Mouse (Mus musculus): ENCODE data around the gene Exoc6b. TPM values are rescaled to one million over a fixed set of nuclear protein-coding genes. Genes with fewer than 3 reads are reported as not detected.

The Exoc6b gene
- polyA plus RNA-seq, 1 experiment = 7.8 TPM

GRCm38 (mm10) chr6:84946569-84946968 lies 122.7 kb downstream of the Exoc6b start:
- Histone ChIP-seq H3K4me1 (ENCODE audit: control insufficient read depth, insufficient read depth, low read length) (no peaks in the 10 kb centered on the region), H3K36me3 (ENCODE audit: control insufficient read depth, insufficient read depth, low read length) (no peaks in the 10 kb centered on the region), H3K27ac (ENCODE audit: control insufficient read depth, insufficient read depth, low read depth, low read length) (no peak overlapping the region), H3K27me3 (ENCODE audit: control insufficient read depth, insufficient read depth, low read length) (no peaks in the 10 kb centered on the region), H3K4me3 (ENCODE audit: control insufficient read depth, low read depth, low read length) (no peak overlapping the region)
- TF ChIP-seq POLR2A (IDR thresholded peaks at IDR 0.05; ENCODE audit: control insufficient read depth, low read depth, low read length) (no peak), CTCF (IDR thresholded peaks at IDR 0.05; ENCODE audit: control insufficient read depth, insufficient read depth, insufficient replicate concordance, low read depth, low read length) (no peak)

- no peak overlapping the region for H3K4me3 ChIP-seq (ENCODE audit: control insufficient read depth, low read depth, low read length)
- TF ChIP-seq POLR2A (IDR thresholded peaks at IDR 0.05; ENCODE audit: control insufficient read depth, low read depth, low read length) (no peak), CTCF (IDR thresholded peaks at IDR 0.05; ENCODE audit: control insufficient read depth, insufficient read depth, insufficient replicate concordance, low read depth, low read length) (no peak)
- H3K4me1 ChIP-seq (ENCODE audit: control insufficient read depth, insufficient read depth, low read length) = no peaks in the 10 kb centered on the region
- no peak overlapping the region for H3K27ac ChIP-seq (ENCODE audit: control insufficient read depth, insufficient read depth, low read depth, low read length)
- no peaks in the 10 kb centered on the region for H3K27me3 ChIP-seq (ENCODE audit: control insufficient read depth, insufficient read depth, low read length)
- no peaks in the 10 kb centered on the region for H3K36me3 ChIP-seq (ENCODE audit: control insufficient read depth, insufficient read depth, low read length)
These were observed 123.2 kb downstream of the Exoc6b start for GRCm38 (mm10) chr6:84946106-84946505.

- Histone ChIP-seq H3K4me3 (ENCODE audit: control insufficient read depth, low read depth, low read length) (no peak overlapping the region), H3K27me3 (ENCODE audit: control insufficient read depth, insufficient read depth, low read length) (no peaks in the 10 kb centered on the region), H3K36me3 (ENCODE audit: control insufficient read depth, insufficient read depth, low read length) (no peaks in the 10 kb centered on the region), H3K4me1 (ENCODE audit: control insufficient read depth, insufficient read depth, low read length) (peaks cover 2% of the 10 kb centered on the region; the same call in 1 of the 2 replicates), H3K27ac (ENCODE audit: control insufficient read depth, insufficient read depth, low read depth, low read length) (no peak overlapping the region)
- TF ChIP-seq CTCF (IDR thresholded peaks at IDR 0.05; ENCODE audit: control insufficient read depth, insufficient read depth, insufficient replicate concordance, low read depth, low read length) (no peak), POLR2A (IDR thresholded peaks at IDR 0.05; ENCODE audit: control insufficient read depth, low read depth, low read length) (no peak)
These were observed 136.1 kb downstream of the Exoc6b start for GRCm38 (mm10) chr6:84932953-84933921.

GRCm38 (mm10) chr6:84931051-84931450 lies 138.3 kb downstream of the Exoc6b start:
- no peaks in the 10 kb centered on the region for H3K27me3 ChIP-seq (ENCODE audit: control insufficient read depth, insufficient read depth, low read length)
- H3K4me1 ChIP-seq (ENCODE audit: control insufficient read depth, insufficient read depth, low read length) = peaks cover 2% of the 10 kb centered on the region; the same call in 1 of the 2 replicates
- H3K4me3 ChIP-seq (ENCODE audit: control insufficient read depth, low read depth, low read length) = no peak overlapping the region
- TF ChIP-seq POLR2A (IDR thresholded peaks at IDR 0.05; ENCODE audit: control insufficient read depth, low read depth, low read length) = no peak
- no peak for TF ChIP-seq CTCF (IDR thresholded peaks at IDR 0.05; ENCODE audit: control insufficient read depth, insufficient read depth, insufficient replicate concordance, low read depth, low read length)
- H3K27ac ChIP-seq (ENCODE audit: control insufficient read depth, insufficient read depth, low read depth, low read length) = no peak overlapping the region
- no peaks in the 10 kb centered on the region for H3K36me3 ChIP-seq (ENCODE audit: control insufficient read depth, insufficient read depth, low read length)

GRCm38 (mm10) chr6:84926066-84926465 lies 143.2 kb downstream of the Exoc6b start:
- no peak overlapping the region for H3K4me3 ChIP-seq (ENCODE audit: control insufficient read depth, low read depth, low read length)
- H3K4me1 ChIP-seq (ENCODE audit: control insufficient read depth, insufficient read depth, low read length) = peaks cover 4% of the 10 kb centered on the region
- no peak overlapping the region for H3K27ac ChIP-seq (ENCODE audit: control insufficient read depth, insufficient read depth, low read depth, low read length)
- H3K36me3 ChIP-seq (ENCODE audit: control insufficient read depth, insufficient read depth, low read length) = no peaks in the 10 kb centered on the region
- no peaks in the 10 kb centered on the region for H3K27me3 ChIP-seq (ENCODE audit: control insufficient read depth, insufficient read depth, low read length)
- TF ChIP-seq CTCF (IDR thresholded peaks at IDR 0.05; ENCODE audit: control insufficient read depth, insufficient read depth, insufficient replicate concordance, low read depth, low read length) (no peak; the same call in 1 of the 2 replicates), POLR2A (IDR thresholded peaks at IDR 0.05; ENCODE audit: control insufficient read depth, low read depth, low read length) (no peak)

GRCm38 (mm10) chr6:84923760-84924221 lies 145.5 kb downstream of the Exoc6b start:
- H3K4me1 ChIP-seq (ENCODE audit: control insufficient read depth, insufficient read depth, low read length) = peaks cover 4% of the 10 kb centered on the region
- no peaks in the 10 kb centered on the region for H3K36me3 ChIP-seq (ENCODE audit: control insufficient read depth, insufficient read depth, low read length)
- TF ChIP-seq POLR2A (IDR thresholded peaks at IDR 0.05; ENCODE audit: control insufficient read depth, low read depth, low read length) (no peak), CTCF (IDR thresholded peaks at IDR 0.05; ENCODE audit: control insufficient read depth, insufficient read depth, insufficient replicate concordance, low read depth, low read length) (no peak)
- no peaks in the 10 kb centered on the region for H3K27me3 ChIP-seq (ENCODE audit: control insufficient read depth, insufficient read depth, low read length)
- no peak overlapping the region for H3K4me3 ChIP-seq (ENCODE audit: control insufficient read depth, low read depth, low read length)
- H3K27ac ChIP-seq (ENCODE audit: control insufficient read depth, insufficient read depth, low read depth, low read length) = peak overlapping the region; percentile 57

GRCm38 (mm10) chr6:84916291-84916690 lies 153.0 kb downstream of the Exoc6b start:
- Histone ChIP-seq H3K27ac (ENCODE audit: control insufficient read depth, insufficient read depth, low read depth, low read length) (no peak overlapping the region), H3K36me3 (ENCODE audit: control insufficient read depth, insufficient read depth, low read length) (no peaks in the 10 kb centered on the region), H3K27me3 (ENCODE audit: control insufficient read depth, insufficient read depth, low read length) (no peaks in the 10 kb centered on the region), H3K4me1 (ENCODE audit: control insufficient read depth, insufficient read depth, low read length) (no peaks in the 10 kb centered on the region), H3K4me3 (ENCODE audit: control insufficient read depth, low read depth, low read length) (no peak overlapping the region)
- no peak for TF ChIP-seq CTCF (IDR thresholded peaks at IDR 0.05; ENCODE audit: control insufficient read depth, insufficient read depth, insufficient replicate concordance, low read depth, low read length)
- TF ChIP-seq POLR2A (IDR thresholded peaks at IDR 0.05; ENCODE audit: control insufficient read depth, low read depth, low read length) = no peak

Data from testis, adult 2 months (tissue).